Mouse (Mus musculus): Measurements from ENCODE around the gene Armcx1. TPM values are rescaled to one million over a fixed set of nuclear protein-coding genes. Genes with fewer than 3 reads are reported as not detected.
"Not testable (repeated sequence)": the region's sequence is repeated elsewhere in the genome, so short reads cannot be mapped to it uniquely, and the experiment has no call there.

Gene Armcx1
- total RNA-seq (2021): 10 to 100 TPM; 14.3 to 15.7 TPM

DNA sequence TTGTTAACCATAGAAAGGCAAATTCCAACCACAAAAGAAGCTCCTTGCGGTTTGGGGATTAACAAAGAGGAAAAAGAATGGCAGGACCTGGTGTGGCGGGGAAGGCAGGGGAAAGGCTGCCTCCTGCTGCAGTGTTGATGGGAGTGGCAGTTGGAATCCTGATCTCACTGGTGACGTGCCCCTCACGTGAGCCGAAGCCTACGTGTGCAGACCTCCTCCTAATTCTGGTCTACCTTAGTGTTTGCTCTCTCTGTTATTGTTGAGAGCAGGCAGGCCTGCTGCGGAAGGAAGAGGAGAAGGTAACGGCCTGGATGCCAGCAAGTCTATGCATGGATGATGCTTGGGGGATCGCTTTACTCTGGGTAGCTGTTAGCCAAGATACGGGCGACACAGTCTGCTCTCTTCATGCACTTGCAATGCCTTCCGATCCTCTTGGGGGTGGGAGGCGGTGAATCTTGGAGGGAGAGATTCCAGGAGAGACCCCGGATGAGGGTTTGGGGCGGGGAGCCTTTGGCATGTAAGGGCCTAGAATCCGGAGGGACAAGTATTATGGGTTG, at the start of gene Armcx1:
Armcx1 (plus strand) TSS at position 212 of the 557 bp plus-strand sequence.
- peak; percentile 66 to 71 for DNase-seq
- intact Hi-C loops (cut with DNase I): loop anchor here (2.0 to 5.0 kb wide), 2 partner anchors 69 to 106 kb away; no protein-coding TSS in a partner anchor

GRCm38 (mm10) chrX:134675022-134675421, 42.7 kb upstream of the Armcx1 start:
- intact Hi-C loops (cut with DNase I): no loop called here
- no peak for DNase-seq

- intact Hi-C loops (cut with DNase I): no loop called here
- no peak for DNase-seq
Measured at GRCm38 (mm10) chrX:134675959-134676358, 41.8 kb upstream of the Armcx1 start.

DNA sequence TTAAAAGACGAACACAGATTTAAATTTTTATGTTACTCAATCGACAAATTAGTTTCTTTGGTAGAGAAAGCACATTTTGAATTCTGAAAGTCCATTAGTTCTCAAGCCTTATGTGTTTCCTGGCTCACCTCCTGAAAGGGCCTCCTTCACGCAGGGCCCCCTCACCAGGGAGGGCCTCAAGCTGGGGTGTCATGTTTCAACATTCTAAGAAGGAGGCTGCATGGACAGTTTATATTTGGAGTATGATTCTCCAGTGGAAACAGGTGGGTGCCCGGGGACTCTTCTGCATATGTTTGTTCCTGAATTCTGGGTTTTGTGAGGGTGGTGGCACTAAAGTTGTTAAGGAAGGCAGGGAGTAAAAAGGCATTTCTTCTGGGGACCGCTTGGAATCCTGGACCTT, 32.8 kb upstream of the Armcx1 start:
- intact Hi-C loops (cut with DNase I): loop anchor here (5.0 kb wide), 2 partner anchors 38 to 73 kb away; no protein-coding TSS in a partner anchor
- DNase-seq: peak; percentile 9 to 13

GRCm38 (mm10) chrX:134686267-134686666, 31.5 kb upstream of the Armcx1 start, which contains the start of gene Armcx4:
TSS of gene Armcx4 (plus strand) at chrX:134686519.
- intact Hi-C loops (cut with DNase I): loop anchor here (5.0 kb wide), 2 partner anchors 39 to 74 kb away; no protein-coding TSS in a partner anchor
- peak; percentile 69 to 77 for DNase-seq

DNA sequence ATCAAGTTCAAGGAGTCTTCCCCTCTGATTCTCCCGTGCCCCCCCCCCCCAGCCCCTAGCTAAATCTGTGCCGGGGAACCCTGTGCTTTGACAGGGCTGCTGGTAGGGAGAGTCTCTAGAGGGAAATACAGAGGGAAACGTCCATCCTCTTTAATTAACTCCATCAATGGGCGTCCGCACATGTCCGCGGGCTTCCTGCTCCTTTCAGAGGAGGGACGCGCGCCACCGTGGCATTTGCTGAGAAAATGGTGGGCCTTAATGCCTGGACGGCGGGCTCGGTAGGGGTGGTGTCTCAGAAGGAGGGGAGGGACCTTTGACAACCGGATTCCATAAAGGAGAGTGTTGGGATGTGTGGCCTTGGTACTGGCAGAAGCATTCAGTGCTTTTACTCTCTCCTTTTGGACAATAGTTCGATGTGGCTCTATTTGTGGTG, 31.0 kb upstream of the Armcx1 start:
- peak; percentile 52 to 54 for DNase-seq
- intact Hi-C loops (cut with DNase I): loop anchor here (5.0 kb wide), 2 partner anchors 39 to 74 kb away; no protein-coding TSS in a partner anchor

DNA sequence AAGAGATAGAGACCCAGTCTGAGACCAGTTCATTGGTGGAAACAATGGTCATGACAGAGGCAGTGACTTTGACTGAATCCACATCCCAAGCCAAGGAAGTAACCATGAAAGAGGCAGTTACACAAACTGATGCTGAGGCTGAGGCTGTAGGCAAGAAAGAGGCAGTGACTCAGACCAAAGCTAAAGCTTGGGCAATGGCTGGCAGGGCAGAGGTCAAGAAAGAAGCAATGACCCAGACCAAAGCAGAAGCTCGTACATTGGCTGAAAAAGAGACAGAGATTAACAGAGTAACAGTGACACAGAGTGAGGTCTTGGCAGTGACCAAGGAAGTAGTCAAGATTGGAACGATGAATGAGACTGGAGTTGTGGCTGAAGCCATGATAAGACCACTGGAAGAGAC, 28.1 kb upstream of the Armcx1 start:
- no peak for DNase-seq
- intact Hi-C loops (cut with DNase I): loop anchor here (5.0 kb wide), 2 partner anchors 42 to 77 kb away; no protein-coding TSS in a partner anchor

DNA sequence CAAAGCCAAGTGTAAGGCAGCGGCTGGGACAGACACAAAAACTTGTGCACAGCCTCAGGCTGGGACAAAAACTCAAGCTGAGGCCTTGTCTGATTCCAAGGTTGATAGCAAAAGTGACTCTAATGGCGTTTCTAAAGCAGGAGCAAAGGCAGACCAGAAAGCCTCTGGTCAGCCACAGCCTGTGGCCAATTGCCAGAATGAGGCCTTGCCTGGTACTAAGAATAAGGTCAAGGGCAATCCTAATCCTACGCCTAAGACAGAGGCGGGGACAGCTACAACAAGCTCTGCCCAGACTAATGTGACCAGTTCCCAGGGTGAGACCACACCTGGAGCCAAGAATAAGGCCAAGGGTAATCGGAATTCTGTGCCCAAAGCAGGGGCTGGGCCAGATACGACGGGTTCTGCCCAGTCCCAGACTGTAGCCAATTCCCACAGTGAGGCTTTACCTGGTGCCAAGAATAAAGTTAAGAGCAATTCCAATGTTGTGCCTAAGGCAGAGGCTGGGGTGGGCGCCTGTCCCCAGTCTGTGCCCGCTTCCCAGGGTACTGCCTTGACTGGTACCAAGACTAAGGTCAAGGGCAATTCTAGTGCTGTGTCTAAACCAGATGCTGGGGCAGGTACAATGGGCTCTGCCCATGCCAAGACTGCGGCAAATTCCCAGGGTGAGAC, 26.8 kb upstream of the Armcx1 start:
- intact Hi-C loops (cut with DNase I): no loop called here
- DNase-seq: peak in 1 of 2 experiments; percentile 14

- DNase-seq: no peak
- intact Hi-C loops (cut with DNase I): no loop called here
Measured at GRCm38 (mm10) chrX:134691540-134691935, 26.2 kb upstream of the Armcx1 start.

- no peak for DNase-seq
- intact Hi-C loops (cut with DNase I): loop anchor here (2.0 to 5.0 kb wide), 2 partner anchors 68 to 105 kb away; no protein-coding TSS in a partner anchor
Measured at GRCm38 (mm10) chrX:134716863-134717262, 900 bp upstream of the Armcx1 start.

- intact Hi-C loops (cut with DNase I): loop anchor here (5.0 kb wide), 1 partner anchor 106 kb away; no protein-coding TSS in a partner anchor
- peak; percentile 63 to 71 for DNase-seq
Measured at GRCm38 (mm10) chrX:134718524-134718923, 761 bp downstream of the Armcx1 start.

- DNase-seq; intact Hi-C loops (cut with DNase I): not testable (repeated sequence)
Measured at GRCm38 (mm10) chrX:134723762-134724161, 6.0 kb downstream of the Armcx1 start.

GRCm38 (mm10) chrX:134729778-134730177, 12.0 kb downstream of the Armcx1 start:
- intact Hi-C loops (cut with DNase I): loop anchor here (5.0 kb wide), 1 partner anchor 183 kb away; no protein-coding TSS in a partner anchor
- DNase-seq: peak; percentile 39 to 46

- DNase-seq: no peak
- intact Hi-C loops (cut with DNase I): no loop called here
Measured at GRCm38 (mm10) chrX:134737796-134738195, 20.0 kb downstream of the Armcx1 start.

DNA sequence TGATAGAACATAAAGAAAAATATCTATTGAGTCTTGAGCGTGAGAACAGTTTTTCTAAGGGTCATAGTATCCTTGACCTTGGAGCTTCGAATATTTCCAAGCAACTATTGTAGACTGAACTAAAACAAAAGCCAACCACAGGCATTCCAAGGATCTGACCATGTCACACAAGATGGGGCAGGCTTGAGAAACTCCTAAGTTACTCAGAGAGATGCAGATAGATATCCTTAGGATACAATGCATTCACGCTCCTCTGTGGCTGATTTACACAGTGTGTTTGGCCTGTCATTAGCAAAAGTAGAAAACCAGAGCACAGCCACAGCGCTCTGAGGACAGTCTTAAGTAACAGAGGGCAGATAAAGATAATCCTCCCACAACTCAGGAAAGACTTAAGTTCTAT, 21.4 kb downstream of the Armcx1 start:
- no peak for DNase-seq
- intact Hi-C loops (cut with DNase I): no loop called here

DNA sequence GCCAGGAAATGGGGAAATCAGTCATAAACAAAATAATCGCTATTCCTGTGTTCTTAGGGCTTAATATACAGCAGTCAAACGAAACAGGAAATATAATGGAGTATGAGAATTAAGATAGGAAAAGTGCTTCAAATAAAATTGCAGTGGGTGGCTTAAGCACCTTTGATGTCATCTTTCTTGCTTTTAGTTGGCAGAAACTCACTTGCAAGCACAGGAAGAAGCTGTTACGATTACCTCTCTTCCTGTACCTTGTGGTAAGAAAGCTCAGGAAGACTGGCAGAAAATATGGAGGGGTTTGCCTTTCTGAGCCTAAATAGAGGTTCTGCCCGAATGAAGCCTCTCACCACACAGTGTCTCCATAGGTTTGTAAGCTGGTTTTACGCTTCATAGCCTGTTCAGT, 24.1 kb downstream of the Armcx1 start:
- intact Hi-C loops (cut with DNase I): no loop called here
- no peak for DNase-seq

GRCm38 (mm10) chrX:134746459-134746858, 28.7 kb downstream of the Armcx1 start:
- intact Hi-C loops (cut with DNase I): loop anchor here (2.0 to 5.0 kb wide), 2 partner anchors 86 to 166 kb away; no protein-coding TSS in a partner anchor
- DNase-seq: peak; percentile 47 to 64

GRCm38 (mm10) chrX:134750764-134751592, 33.2 kb downstream of the Armcx1 start, which contains the start of gene Armcx6:
TSS of gene Armcx6 (minus strand) at chrX:134751417.
- DNase-seq: peak; percentile 69 to 71
- intact Hi-C loops (cut with DNase I): loop anchor here (5.0 kb wide), 1 partner anchor 56 kb away; the partner anchor contains the start of gene Armcx2

DNA sequence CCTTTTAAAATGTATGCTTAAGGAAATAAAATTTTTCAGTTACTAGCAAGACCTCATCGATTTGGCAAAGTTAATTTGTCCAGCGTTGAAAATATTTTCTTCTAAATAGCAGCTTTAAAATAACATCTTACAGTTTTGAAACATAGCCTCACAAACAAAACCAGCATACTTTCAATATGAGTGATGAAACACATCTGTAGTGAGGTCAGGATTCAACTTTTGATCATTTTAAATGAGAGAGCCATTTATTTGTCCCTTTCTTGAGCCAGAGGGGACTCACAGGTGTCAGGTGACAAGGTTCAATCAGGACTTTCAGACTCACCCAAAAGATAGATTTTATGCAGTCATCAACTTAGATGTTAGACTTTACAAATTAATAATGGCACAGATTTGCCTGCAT, 34.1 kb downstream of the Armcx1 start:
- intact Hi-C loops (cut with DNase I): loop anchor here (5.0 kb wide), 1 partner anchor 55 kb away; the partner anchor contains the start of gene Armcx2
- DNase-seq: no peak

DNA sequence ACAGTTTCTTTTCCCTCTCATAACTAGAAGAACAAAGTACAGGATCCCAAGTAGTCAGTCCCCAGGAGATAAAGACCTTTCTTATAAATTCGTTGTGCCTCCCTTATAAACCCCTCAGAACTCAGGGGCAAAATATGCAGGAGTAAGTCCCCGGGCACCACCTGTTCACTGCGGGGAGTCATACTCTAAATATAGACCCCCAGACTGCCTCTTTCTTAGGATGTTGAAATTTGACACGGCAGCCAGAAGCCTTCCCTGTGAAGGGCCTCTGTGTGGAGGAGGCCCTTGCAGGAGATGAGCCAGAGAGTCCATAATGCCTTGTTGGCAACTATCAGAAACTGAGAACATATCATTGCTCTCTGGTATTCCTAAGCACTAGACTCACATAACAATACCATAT, 34.8 kb downstream of the Armcx1 start:
- intact Hi-C loops (cut with DNase I): loop anchor here (5.0 kb wide), 1 partner anchor 55 kb away; the partner anchor contains the start of gene Armcx2
- no peak for DNase-seq

All from heart, postnatal 10 days (tissue).